Mouse (Mus musculus) limb, embryonic 10.5 days (tissue): Measurements from ENCODE around the gene Dtd1. TPM values are rescaled to one million over a fixed set of nuclear protein-coding genes. Genes with fewer than 3 reads are reported as not detected.

Source experiments
- DNase-seq: peaks from one replicate; pipeline ENCODE4 v3.0.0-alpha.2; 2017; ENCODE audit warnings: low spot score
- H3K27ac ChIP-seq: fragments of 300-500 bp; sonication (generic); 2 replicates; pipeline ENCODE4 v1.5.1; 2016; ENCODE audit warnings: mild to moderate bottlenecking
- H3K27me3 ChIP-seq: fragments of 300-500 bp; sonication (generic); 2 replicates; pipeline ENCODE4 v1.6.1; 2016; ENCODE audit warnings: low read depth, mild to moderate bottlenecking; ENCODE audit not compliant: poor library complexity, severe bottlenecking
- H3K36me3 ChIP-seq: fragments of 300-500 bp; sonication (generic); 2 replicates; pipeline ENCODE4 v1.6.1; 2016; ENCODE audit warnings: mild to moderate bottlenecking, moderate library complexity
- H3K4me1 ChIP-seq: fragments of 300-500 bp; sonication (generic); 2 replicates; pipeline ENCODE4 v1.6.1; 2016
- H3K4me3 ChIP-seq: fragments of 300-500 bp; sonication (generic); 2 replicates; pipeline ENCODE4 v1.5.1; 2016; ENCODE audit warnings: mild to moderate bottlenecking, moderate library complexity
- H3K9me3 ChIP-seq: fragments of 300-500 bp; sonication (generic); replicated peaks from 2 replicates; pipeline ENCODE4 v1.6.1; 2016; ENCODE audit warnings: mild to moderate bottlenecking
- WGBS: fragments of 180-500 bp; shearing (Covaris S2); methylation state at CpG from one replicate; pipeline ENCODE4 v1.1.7; 2016; 5-methylcytosine and 5-hydroxymethylcytosine counted together
- polyA plus RNA-seq: library from polyadenylated mRNA; unstranded; fragments of >200 nt; fragmentation: Nextera tagmentation; extraction: Ambion mirVana; gene quantifications from 2 replicates; pipeline ENCODE4 v1.2.1, GENCODE M21; 2016

Dtd1 gene
- polyA plus RNA-seq, 1 experiment from 2014 or later = 35.4 TPM

DNA sequence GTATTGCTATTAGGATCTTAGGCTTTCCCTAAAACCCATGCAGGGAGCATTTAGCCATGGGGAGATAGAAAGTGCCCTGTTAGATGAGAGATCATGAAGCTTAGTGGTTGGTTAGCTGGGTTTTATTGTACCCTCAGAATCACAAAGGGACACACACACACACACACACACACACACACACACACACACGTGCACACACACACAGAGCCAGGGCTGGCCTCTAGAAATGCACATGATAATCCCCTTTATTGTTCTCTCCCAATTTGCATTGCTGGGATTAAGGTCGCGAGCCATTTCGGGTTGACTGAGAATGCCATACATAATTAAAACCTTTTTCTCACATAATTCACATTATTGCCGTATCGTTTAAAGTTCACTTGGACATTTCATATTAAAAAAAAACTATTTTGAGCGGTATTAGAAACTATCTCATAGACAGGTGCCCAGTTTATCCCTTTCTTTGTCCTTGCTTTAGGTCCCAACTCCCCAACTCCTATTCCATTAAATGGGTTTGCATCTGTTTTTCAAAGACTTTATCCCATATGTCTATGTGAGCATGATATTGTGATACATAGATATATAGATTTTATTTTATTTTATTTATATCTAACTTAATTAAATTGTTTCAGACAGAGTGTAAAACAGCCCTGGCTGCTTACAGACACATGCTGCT lies 164.6 kb downstream of the Dtd1 start:
- Histone ChIP-seq H3K27me3 (no peaks in the 10 kb centered on the region), H3K4me3 (no peak overlapping the region), H3K4me1 (no peaks in the 10 kb centered on the region), H3K9me3 (no peaks in the 10 kb centered on the region), H3K27ac (no peak overlapping the region), H3K36me3 (no peaks in the 10 kb centered on the region)
- WGBS = 87% methylated on average over 7 of the region's 7 CpGs
- no peak for DNase-seq

DNA sequence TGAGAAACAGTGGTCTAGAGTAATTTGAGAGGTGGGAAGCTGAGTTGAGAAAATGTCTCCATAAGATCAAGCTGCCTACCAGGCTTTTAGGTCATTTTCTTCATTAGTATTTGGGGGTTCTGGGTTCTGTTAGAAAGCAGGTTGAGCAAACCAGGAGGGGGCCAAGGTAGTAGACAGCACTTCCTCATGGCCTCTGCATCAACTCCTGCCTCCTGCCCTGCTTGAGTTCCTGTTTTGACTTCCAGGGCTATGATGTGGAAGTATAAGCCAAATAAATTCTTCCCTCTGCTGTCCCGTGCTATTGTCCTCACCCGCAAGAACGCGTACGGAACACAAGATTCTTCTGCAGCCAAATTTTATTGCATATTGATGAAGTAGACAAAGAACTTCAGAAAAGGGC lies 165.5 kb downstream of the Dtd1 start:
- Histone ChIP-seq H3K36me3 (no peaks in the 10 kb centered on the region), H3K27ac (no peak overlapping the region), H3K27me3 (no peaks in the 10 kb centered on the region), H3K4me1 (no peaks in the 10 kb centered on the region), H3K4me3 (no peak overlapping the region), H3K9me3 (no peaks in the 10 kb centered on the region)
- DNase-seq = no peak
- 97% methylated on average over 5 of the region's 5 CpGs for WGBS

DNA sequence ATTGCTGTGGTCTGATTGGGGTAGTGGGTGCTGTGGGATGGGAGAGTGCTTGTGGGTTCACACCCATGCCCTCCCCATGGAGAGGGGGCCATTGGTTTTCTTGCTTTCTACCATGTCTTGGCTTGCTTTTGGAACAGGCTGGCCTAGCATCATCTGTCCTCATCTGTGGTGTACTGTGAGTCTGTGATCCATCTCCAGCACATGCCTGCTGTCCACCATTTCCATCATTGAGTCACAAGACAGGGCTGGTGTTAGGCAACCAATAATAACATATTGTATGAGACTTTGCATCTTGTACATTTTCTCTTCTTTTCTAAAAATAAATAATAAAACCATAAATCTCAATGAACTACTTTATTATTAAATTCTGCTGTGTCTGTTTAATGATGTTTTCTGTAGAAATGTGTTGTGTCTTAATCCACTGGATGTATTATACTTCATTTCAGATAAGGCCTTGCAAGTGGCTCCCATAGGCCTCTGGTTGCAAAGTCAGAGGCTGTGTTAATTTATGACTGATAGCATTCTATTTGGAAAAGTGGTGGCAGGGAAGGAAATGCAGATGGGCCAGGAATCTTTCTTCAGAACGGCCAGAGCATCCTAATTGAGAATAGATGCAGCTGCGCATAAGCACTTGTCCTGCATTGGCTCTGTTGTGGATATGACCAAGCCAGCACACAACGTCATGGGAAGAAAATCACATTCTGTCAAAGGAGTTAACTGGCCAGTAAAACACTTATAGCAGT lies 168.8 kb downstream of the Dtd1 start:
- H3K4me1 ChIP-seq = no peaks in the 10 kb centered on the region
- H3K9me3 ChIP-seq = no peaks in the 10 kb centered on the region
- WGBS = 88% methylated on average over 3 of the region's 3 CpGs
- H3K4me3 ChIP-seq = no peak overlapping the region
- H3K27ac ChIP-seq = no peak overlapping the region
- no peak for DNase-seq
- no peaks in the 10 kb centered on the region for H3K36me3 ChIP-seq
- H3K27me3 ChIP-seq = no peaks in the 10 kb centered on the region

DNA sequence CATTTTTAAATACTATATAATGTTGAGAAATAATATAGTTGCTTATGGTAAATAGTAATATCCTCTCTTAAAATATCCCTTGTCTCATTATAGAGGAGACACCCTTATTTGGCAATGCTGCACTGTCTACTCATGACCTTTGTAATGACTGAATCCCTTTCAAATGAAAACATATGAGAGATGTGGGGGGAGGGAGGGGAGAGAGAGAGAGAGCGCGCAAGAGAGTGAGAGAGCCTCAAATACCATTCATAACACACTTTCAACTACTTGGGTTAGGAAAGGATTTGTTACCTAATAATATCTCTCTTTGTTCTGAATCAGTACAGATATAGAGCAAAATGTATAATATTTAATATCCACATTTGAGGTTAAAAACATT lies 169.4 kb downstream of the Dtd1 start:
- Histone ChIP-seq H3K4me1 (no peaks in the 10 kb centered on the region), H3K4me3 (no peak overlapping the region), H3K36me3 (no peaks in the 10 kb centered on the region), H3K9me3 (no peaks in the 10 kb centered on the region), H3K27ac (no peak overlapping the region), H3K27me3 (no peaks in the 10 kb centered on the region)
- no peak for DNase-seq
- WGBS = 79% methylated on average over 2 of the region's 2 CpGs

DNA sequence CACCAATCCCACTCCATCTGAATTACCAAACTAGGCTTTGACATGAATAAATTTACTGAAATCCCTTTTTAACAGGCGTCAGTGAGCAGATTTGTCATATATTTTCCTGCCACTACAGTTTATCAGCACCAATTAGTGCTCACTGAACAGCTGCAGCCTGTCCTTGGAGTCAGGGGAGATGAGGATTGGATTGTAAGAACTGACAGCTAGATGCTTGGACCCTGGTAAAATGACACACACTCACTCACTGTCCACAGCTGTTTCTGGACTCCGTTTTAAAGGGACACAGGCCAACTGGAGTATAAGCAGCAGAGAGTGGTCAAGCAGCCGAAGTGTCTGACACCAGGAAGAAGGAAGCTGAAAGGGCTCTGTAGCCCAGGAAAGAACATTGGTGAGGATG lies 169.9 kb downstream of the Dtd1 start:
- Histone ChIP-seq H3K27me3 (no peaks in the 10 kb centered on the region), H3K4me3 (no peak overlapping the region), H3K9me3 (no peaks in the 10 kb centered on the region), H3K4me1 (no peaks in the 10 kb centered on the region), H3K36me3 (no peaks in the 10 kb centered on the region), H3K27ac (no peak overlapping the region)
- 59% methylated on average over 3 of the region's 3 CpGs for WGBS
- DNase-seq = no peak

DNA sequence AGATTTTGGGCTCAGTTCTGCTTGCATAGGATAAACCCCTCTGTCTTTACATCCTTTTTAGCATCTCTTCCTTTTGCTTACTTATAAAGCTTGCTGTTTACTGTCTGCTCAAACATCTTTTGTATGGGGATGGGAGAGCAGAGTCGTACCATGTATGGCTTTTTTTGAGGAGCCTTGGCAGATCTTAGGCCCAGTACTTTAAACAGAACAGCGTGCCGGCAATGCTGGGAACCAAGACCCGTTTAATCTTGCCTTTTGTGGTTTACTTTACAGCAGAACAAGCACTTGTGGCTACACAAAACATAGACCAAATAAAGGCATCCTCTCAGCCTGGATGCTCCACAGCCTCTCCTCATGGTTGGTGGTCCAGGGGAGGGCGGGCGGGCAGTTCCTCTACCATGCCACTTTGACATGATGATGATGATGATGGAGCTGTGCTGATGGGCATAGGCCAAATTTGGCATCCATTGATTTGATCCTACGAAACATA lies 170.8 kb downstream of the Dtd1 start:
- H3K4me1 ChIP-seq = no peaks in the 10 kb centered on the region
- no peak for DNase-seq
- no peaks in the 10 kb centered on the region for H3K27me3 ChIP-seq
- H3K36me3 ChIP-seq = no peaks in the 10 kb centered on the region
- 91% methylated on average over 7 of the region's 7 CpGs for WGBS
- H3K27ac ChIP-seq = no peak overlapping the region
- no peak overlapping the region for H3K4me3 ChIP-seq
- H3K9me3 ChIP-seq = no peaks in the 10 kb centered on the region

DNA sequence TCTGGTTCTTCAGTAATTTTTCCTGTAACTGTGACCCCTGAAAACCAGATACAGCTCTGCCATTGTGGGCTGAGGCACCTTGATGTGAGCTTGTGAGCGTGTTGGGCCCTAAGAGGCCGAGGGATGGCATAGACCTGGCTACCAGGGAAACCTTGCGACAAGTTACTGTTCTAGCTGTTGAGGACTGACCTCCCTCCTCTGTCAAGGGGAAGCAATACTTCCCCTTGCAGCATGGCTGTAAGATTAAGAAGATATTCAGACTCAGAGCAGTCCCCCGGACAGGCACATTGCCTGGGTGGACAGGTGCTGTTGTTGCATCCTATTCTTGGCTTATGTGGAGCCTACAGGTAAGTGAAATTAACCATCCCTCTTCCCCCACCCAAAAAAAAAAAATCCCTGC lies 172.1 kb downstream of the Dtd1 start:
- no peaks in the 10 kb centered on the region for H3K9me3 ChIP-seq
- no peak overlapping the region for H3K27ac ChIP-seq
- no peak for DNase-seq
- H3K4me1 ChIP-seq = no peaks in the 10 kb centered on the region
- H3K27me3 ChIP-seq = no peaks in the 10 kb centered on the region
- 92% methylated on average over 4 of the region's 4 CpGs for WGBS
- no peaks in the 10 kb centered on the region for H3K36me3 ChIP-seq
- H3K4me3 ChIP-seq = no peak overlapping the region

DNA sequence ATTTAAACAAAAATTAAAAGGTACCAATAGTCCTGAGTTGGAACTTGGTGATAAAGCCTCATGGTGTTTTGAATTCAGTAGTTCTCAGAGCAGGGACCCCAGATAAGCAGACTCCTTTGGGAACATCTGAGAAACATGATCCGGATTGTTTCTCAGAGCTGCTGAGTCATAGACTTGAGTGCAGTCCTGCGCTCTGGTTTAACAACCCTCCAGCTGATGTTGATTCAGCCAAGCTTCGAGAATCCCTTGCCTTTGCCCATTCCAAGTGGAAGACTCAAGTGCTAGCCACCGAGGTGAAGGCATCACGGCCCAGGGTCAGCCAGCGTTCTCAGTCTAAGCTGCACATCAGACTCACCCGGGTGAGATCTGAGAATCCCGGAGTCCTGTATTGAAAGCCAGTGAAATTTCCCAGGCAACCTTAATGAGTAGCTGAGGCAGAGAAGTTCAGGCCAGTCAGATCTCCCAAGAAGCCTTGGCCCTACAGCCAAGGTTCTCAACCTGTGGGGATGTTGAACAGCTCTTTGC lies 175.0 kb downstream of the Dtd1 start:
- H3K27ac ChIP-seq = no peak overlapping the region
- DNase-seq = no peak
- WGBS = 89% methylated on average over 8 of the region's 8 CpGs
- H3K27me3 ChIP-seq = no peaks in the 10 kb centered on the region
- no peaks in the 10 kb centered on the region for H3K36me3 ChIP-seq
- H3K4me3 ChIP-seq = no peak overlapping the region
- no peaks in the 10 kb centered on the region for H3K4me1 ChIP-seq
- H3K9me3 ChIP-seq = no peaks in the 10 kb centered on the region

DNA sequence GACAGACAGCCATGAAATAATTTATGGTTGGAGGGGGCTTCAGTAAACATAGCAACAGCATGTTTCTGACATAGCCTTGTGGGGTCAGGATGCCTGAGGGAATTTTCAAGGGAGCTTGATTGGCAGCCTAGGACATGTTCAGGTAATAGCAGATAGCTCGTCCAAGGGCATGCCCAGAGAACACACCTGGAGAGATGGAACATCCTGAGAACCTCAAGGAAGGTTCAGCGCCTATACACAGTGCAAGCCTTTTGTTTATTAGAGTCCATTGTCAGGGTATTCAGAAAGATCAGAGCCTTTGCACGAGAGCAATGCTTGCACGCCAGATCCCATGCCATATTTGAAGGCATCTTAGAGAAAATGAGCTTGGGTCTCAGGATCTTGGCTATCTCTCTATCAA lies 175.9 kb downstream of the Dtd1 start:
- H3K4me3 ChIP-seq = no peak overlapping the region
- DNase-seq = no peak
- WGBS = 92% methylated on average over 4 of the region's 4 CpGs
- H3K27me3 ChIP-seq = no peaks in the 10 kb centered on the region
- no peaks in the 10 kb centered on the region for H3K36me3 ChIP-seq
- H3K9me3 ChIP-seq = no peaks in the 10 kb centered on the region
- H3K27ac ChIP-seq = no peak overlapping the region
- H3K4me1 ChIP-seq = no peaks in the 10 kb centered on the region

DNA sequence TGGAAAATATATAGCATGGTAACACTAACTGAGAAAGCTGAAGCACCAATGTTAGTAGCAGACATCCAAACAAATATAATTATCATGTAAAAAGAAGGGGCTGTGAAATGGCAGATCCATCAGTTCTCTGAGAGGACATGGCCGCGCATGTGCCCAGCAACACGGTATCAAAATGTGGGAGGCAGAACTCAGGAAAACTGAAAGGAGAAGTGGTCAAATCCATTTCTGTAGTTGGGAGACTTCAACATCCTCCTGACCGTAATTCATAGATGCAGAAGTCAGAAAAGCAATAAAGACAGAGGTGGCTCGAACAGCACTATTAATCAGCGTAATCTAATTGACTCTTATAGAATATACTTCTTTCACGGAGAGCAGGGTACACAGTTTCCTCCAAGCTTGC lies 179.6 kb downstream of the Dtd1 start:
- no peaks in the 10 kb centered on the region for H3K36me3 ChIP-seq
- H3K27ac ChIP-seq = no peak overlapping the region
- no peak for DNase-seq
- 92% methylated on average over 7 of the region's 7 CpGs for WGBS
- no peak overlapping the region for H3K4me3 ChIP-seq
- no peaks in the 10 kb centered on the region for H3K9me3 ChIP-seq
- H3K4me1 ChIP-seq = no peaks in the 10 kb centered on the region
- H3K27me3 ChIP-seq = no peaks in the 10 kb centered on the region

DNA sequence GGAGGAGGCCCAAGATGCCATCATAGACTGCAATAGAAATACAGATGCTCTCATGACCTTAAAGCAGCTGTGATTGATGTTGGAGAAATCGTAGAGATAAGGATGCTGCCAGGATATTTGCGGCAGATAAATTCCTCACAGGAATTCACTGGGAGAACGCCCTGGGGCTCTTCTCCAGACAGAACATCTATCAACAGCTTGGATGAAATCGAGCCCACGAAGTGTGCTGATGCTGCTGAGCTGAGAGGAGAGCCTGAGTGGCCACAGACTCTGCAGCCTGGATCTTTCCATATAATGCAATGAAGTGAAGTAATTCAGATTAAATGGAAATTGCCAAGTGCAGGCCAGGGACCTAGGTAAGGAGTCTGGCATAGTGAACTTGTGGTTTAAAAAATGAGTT lies 181.0 kb downstream of the Dtd1 start:
- H3K9me3 ChIP-seq = no peaks in the 10 kb centered on the region
- H3K27ac ChIP-seq = no peak overlapping the region
- no peaks in the 10 kb centered on the region for H3K27me3 ChIP-seq
- H3K4me3 ChIP-seq = no peak overlapping the region
- H3K36me3 ChIP-seq = no peaks in the 10 kb centered on the region
- H3K4me1 ChIP-seq = no peaks in the 10 kb centered on the region
- 54% methylated on average over 5 of the region's 5 CpGs for WGBS
- no peak for DNase-seq

DNA sequence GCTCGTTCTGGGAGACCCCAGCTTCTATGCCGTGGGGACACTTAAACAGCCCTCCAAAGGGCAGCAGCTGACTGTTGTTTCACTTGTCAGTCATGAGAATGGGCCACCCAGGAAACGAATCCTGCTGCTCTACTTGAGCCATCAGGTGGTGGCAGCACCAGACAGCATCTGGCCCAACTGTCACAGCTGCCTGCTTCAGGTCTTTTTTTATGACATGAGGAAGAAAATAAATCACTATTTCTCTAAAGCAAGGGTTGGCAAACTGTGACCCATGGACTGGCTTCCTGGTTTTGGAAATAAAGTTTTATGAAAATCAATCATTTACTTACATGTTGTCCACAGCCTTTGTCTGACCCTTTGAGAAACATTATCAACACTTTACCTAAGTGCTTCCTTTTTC lies 182.2 kb downstream of the Dtd1 start:
- no peak overlapping the region for H3K27ac ChIP-seq
- H3K36me3 ChIP-seq = no peaks in the 10 kb centered on the region
- H3K4me1 ChIP-seq = no peaks in the 10 kb centered on the region
- H3K9me3 ChIP-seq = no peaks in the 10 kb centered on the region
- H3K27me3 ChIP-seq = no peaks in the 10 kb centered on the region
- DNase-seq = no peak
- no peak overlapping the region for H3K4me3 ChIP-seq
- 68% methylated on average over 3 of the region's 3 CpGs for WGBS

DNA sequence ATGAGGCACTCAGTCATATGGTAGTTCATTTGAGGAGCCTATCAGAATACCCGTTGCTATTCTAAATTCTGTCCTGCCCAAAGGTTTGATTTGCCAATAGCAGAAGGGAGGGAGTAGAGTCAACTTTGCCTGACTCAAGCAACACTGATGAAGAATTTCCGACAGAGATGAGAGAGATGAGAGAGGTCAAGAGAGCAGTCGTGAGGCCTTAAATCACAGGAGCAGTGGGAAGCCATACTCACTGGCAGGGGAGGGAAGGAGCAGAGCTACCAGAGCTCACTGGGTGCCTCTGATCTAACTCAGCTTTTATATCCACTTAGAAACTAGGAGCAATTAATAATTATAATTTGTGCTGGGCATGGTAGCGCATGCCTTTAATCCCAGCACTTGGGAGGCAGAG lies 182.8 kb downstream of the Dtd1 start:
- WGBS = 69% methylated on average over 4 of the region's 4 CpGs
- Histone ChIP-seq H3K27ac (no peak overlapping the region), H3K27me3 (no peaks in the 10 kb centered on the region), H3K4me3 (no peak overlapping the region), H3K9me3 (no peaks in the 10 kb centered on the region), H3K4me1 (no peaks in the 10 kb centered on the region), H3K36me3 (no peaks in the 10 kb centered on the region)
- no peak for DNase-seq
